Mouse (Mus musculus) lung, adult 2 months (tissue): ENCODE measurements around the gene Wnt2b.

ENCODE experiments used
- CTCF ChIP-seq: fragments of 200-500 bp; IDR thresholded peaks from 2 replicates; pipeline ENCODE4 v1.5.1; 2011; ENCODE audit warnings: mild to moderate bottlenecking, low read length, control low read depth; ENCODE audit not compliant: insufficient read depth
- POLR2A ChIP-seq: fragments of 200-500 bp; IDR thresholded peaks from 2 replicates; pipeline ENCODE4 v1.6.1; 2011; ENCODE audit warnings: low read depth, mild to moderate bottlenecking, control low read depth, low read length, borderline replicate concordance; ENCODE audit errors: extremely low read depth

DNA sequence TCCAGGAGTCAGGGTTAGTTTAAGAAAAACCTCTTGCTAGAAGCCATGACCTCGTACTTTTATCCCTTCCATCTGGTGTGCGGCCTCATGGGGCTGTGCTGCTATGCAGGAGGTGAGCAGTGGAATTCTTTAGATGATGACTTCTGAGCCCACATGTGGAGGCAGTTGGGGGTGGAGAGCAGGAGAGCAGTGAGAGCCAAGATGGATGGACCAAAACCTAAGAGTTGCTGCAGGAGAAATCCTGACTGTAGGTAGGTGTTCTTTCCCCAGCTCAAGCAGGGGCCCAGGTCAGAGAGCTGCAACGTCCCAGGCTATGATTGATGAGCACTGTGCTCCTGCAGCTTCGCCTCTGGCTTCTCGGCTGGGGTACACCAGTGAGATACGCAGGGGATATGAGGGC, 21.0 kb downstream of the Wnt2b start:
- TF ChIP-seq CTCF (no peak), POLR2A (no peak)
